Comparison of ENCODE assay signal across 8 mouse cellular contexts in the genomic region with DNA sequence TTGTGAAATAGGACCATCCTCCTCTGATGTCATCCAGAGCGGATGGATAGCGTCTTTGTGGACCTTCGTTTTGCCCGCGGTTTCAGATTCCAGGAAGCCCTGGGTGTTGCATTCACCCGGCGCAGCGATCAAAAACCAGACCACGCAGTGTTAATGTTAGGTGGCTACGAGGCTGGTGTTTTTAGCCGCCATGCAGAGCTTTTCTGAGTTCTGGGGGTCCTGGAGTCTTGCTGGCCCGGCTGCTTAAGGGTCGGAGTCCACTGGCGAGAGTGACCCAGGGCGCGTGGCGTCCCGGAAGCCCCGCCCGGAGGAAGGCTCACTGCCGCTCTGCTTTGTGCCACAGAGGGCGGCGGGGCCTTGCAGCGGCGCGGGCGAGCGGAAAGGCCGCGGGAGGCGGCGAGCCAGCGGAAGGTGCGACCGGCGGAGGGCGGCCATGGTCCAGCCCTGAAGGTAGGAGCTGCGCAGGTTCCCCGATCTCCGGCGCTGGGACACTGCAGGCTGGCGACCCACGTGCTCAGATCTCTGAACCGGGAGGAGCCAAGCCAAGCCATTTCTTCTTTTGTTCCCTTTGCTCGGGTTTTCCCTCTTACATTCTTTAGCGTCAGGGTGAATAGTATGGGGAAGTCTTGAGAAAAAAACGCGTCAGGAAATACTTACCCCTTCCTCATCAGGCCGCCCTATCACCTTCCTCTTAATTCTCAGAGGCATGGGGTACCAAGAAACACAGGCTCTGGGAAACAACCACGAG. TPM values are rescaled to one million over a fixed set of nuclear protein-coding genes. Genes with fewer than 3 reads are reported as not detected.
DNase-seq lines count a peak whose midpoint lies in the region; ATAC-seq and TF ChIP-seq lines count a peak whose summit lies in the region.

No protein-coding gene starts in this region.

- peaks cover 17% of the 10 kb centered on the region; the same call in 1 of the 2 replicates for H3K36me3 ChIP-seq in intestine, postnatal 0 days (ENCODE audit: control insufficient read depth, insufficient read depth)
- H3K36me3 ChIP-seq in limb, embryonic 15.5 days, result peaks cover 15% of the 10 kb centered on the region
- H3K36me3 ChIP-seq in midbrain, embryonic 16.5 days (ENCODE audit: control insufficient read depth, insufficient read depth, low read length), result no peaks in the 10 kb centered on the region

- H3K9me3 ChIP-seq in intestine, postnatal 0 days (ENCODE audit: control insufficient read depth), result no peaks in the 10 kb centered on the region
- no peaks in the 10 kb centered on the region for H3K9me3 ChIP-seq in limb, embryonic 15.5 days
- H3K9me3 ChIP-seq in midbrain, embryonic 16.5 days (replicated peaks; ENCODE audit: control insufficient read depth, low read length, poor library complexity, severe bottlenecking), result no peaks in the 10 kb centered on the region

- peak; percentile 39; the same call in 1 of the 2 replicates for TF ChIP-seq CTCF in intestine, postnatal 0 days (IDR thresholded peaks at IDR 0.05; ENCODE audit: low read depth)

- H3K9ac ChIP-seq in intestine, postnatal 0 days (ENCODE audit: low read depth, low read length), result peak overlapping the region; percentile 77
- peak overlapping the region; percentile 81 for H3K9ac ChIP-seq in limb, embryonic 15.5 days
- peak overlapping the region; percentile 91 for H3K9ac ChIP-seq in midbrain, embryonic 16.5 days (ENCODE audit: low read depth, low read length)

- 0 out of 2 replicates have a peak, but pooled peaks cover 8% of the 10 kb centered on the region for H3K4me1 ChIP-seq in intestine, postnatal 0 days (replicated peaks; ENCODE audit: control insufficient read depth, insufficient read depth, low read length)
- peaks cover 37% of the 10 kb centered on the region for H3K4me1 ChIP-seq in limb, embryonic 15.5 days
- peaks cover 24% of the 10 kb centered on the region for H3K4me1 ChIP-seq in midbrain, embryonic 16.5 days (ENCODE audit: control insufficient read depth, insufficient read depth, low read length)

- H3K27ac ChIP-seq in intestine, postnatal 0 days (ENCODE audit: low read depth, low read length), result peak overlapping the region; percentile 98
- H3K27ac ChIP-seq in limb, embryonic 15.5 days, result peak overlapping the region; percentile 90
- H3K27ac ChIP-seq in midbrain, embryonic 16.5 days (ENCODE audit: low read length), result peak overlapping the region; percentile 93

- peak overlapping the region; percentile 68 for H3K4me3 ChIP-seq in intestine, postnatal 0 days (ENCODE audit: low read depth, low read length)
- H3K4me3 ChIP-seq in limb, embryonic 15.5 days, result peak overlapping the region; percentile 80
- peak overlapping the region; percentile 82 for H3K4me3 ChIP-seq in midbrain, embryonic 16.5 days (ENCODE audit: low read depth, low read length)

- ATAC-seq in intestine, postnatal 0 days, result peak; percentile 64
- no peak; the same call in 1 of the 2 replicates for ATAC-seq in limb, embryonic 15.5 days (ENCODE audit: insufficient number of reproducible peaks, low FRiP score, low TSS enrichment, low read depth)
- peak; percentile 56 for ATAC-seq in midbrain, embryonic 16.5 days

- H3K4me2 ChIP-seq in intestine, postnatal 0 days (replicated peaks; ENCODE audit: low read depth), result peak overlapping the region; percentile 78
- peak overlapping the region; percentile 58 for H3K4me2 ChIP-seq in limb, embryonic 15.5 days
- H3K4me2 ChIP-seq in midbrain, embryonic 16.5 days (ENCODE audit: low read length), result peak overlapping the region; percentile 63

- DNase-seq in 3T3-L1 (ENCODE audit: low read depth, low spot score), result peak; percentile 85
- DNase-seq in adrenal gland, postnatal 10 days, result peak; percentile 82
- peak; percentile 87 for DNase-seq in embryo, embryonic 9.5 days (ENCODE audit: extremely low spot score)
- peak; percentile 98 for DNase-seq in heart, adult 11 months
- peak; percentile 61 to 77 for DNase-seq in spleen, adult 18-20 months

- no peaks in the 10 kb centered on the region for H3K27me3 ChIP-seq in intestine, postnatal 0 days (replicated peaks; ENCODE audit: control insufficient read depth, insufficient read depth, low read length)
- no peaks in the 10 kb centered on the region for H3K27me3 ChIP-seq in limb, embryonic 15.5 days
- H3K27me3 ChIP-seq in midbrain, embryonic 16.5 days (ENCODE audit: control insufficient read depth, insufficient read depth, low read depth, low read length), result no peaks in the 10 kb centered on the region

- under 1% methylated on average over 50 of the region's 50 CpGs for WGBS in intestine, postnatal 0 days
- WGBS in limb, embryonic 15.5 days, result under 1% methylated on average over 50 of the region's 50 CpGs
- under 1% methylated on average over 50 of the region's 50 CpGs for WGBS in midbrain, embryonic 16.5 days

RNA-seq across cellular contexts. Expression of gene Eid3, which starts 6.1 kb away (rescaled TPM):
- total RNA-seq in adrenal gland, postnatal 10 days (2021), result 1 to 10 TPM; 1.7 to 4.2 TPM
- polyA plus RNA-seq in intestine, postnatal 0 days (2015; fragmentation: Nextera tagmentation; extraction: Ambion mirVana), result 0.17 and 0.38 TPM in 2 replicates
- polyA plus RNA-seq in limb, embryonic 15.5 days (2015; fragmentation: Nextera tagmentation; extraction: Ambion mirVana), result 0.12 TPM in 1 of 2 replicates, not detected in the other
- polyA plus RNA-seq in midbrain, embryonic 16.5 days (2015; fragmentation: Nextera tagmentation; extraction: Ambion mirVana), result 0.36 and 0.42 TPM in 2 replicates

RNA-seq across cellular contexts. Expression of gene Txnrd1, which starts 26.6 kb away (rescaled TPM):
- total RNA-seq in adrenal gland, postnatal 10 days (2021), result 10 to 100 TPM; 88.4 to 96.8 TPM
- 65.7 and 67.7 TPM in 2 replicates for polyA plus RNA-seq in intestine, postnatal 0 days (2015; fragmentation: Nextera tagmentation; extraction: Ambion mirVana)
- 61.1 and 68.8 TPM in 2 replicates for polyA plus RNA-seq in limb, embryonic 15.5 days (2015; fragmentation: Nextera tagmentation; extraction: Ambion mirVana)
- polyA plus RNA-seq in midbrain, embryonic 16.5 days (2015; fragmentation: Nextera tagmentation; extraction: Ambion mirVana), result 101 and 115 TPM in 2 replicates
